Mouse (Mus musculus): ENCODE data around the gene Plcg1. TPM values are rescaled to one million over a fixed set of nuclear protein-coding genes. Genes with fewer than 3 reads are reported as not detected.

Gene Plcg1
- polyA plus RNA-seq, 1 experiment from 2014 or later = 67.9 TPM

- WGBS = 80% methylated on average over 1 of the region's 1 CpGs
- no peak for ATAC-seq (ENCODE audit: low FRiP score)
Measured at GRCm38 (mm10) chr2:160789046-160789445, 57.9 kb downstream of the Plcg1 start.

GRCm38 (mm10) chr2:160789741-160790140 lies 58.6 kb downstream of the Plcg1 start:
- peaks cover 8% of the 10 kb centered on the region; the same call in 1 of the 2 replicates for H3K4me1 ChIP-seq (replicated peaks)
- no peak overlapping the region for H3K9ac ChIP-seq
- no peaks in the 10 kb centered on the region for H3K27me3 ChIP-seq
- no peaks in the 10 kb centered on the region for H3K9me3 ChIP-seq
- no peak overlapping the region for H3K27ac ChIP-seq
- no peak for ATAC-seq (ENCODE audit: low FRiP score)
- no peaks in the 10 kb centered on the region for H3K36me3 ChIP-seq
- H3K4me3 ChIP-seq = no peak overlapping the region
- no peak overlapping the region for H3K4me2 ChIP-seq

More at GRCm38 (mm10) chr2:160789046-160789445, 57.9 kb downstream of the Plcg1 start:
- peaks cover 8% of the 10 kb centered on the region; the same call in 1 of the 2 replicates for H3K4me1 ChIP-seq (replicated peaks)
- H3K27me3 ChIP-seq = no peaks in the 10 kb centered on the region
- no peaks in the 10 kb centered on the region for H3K36me3 ChIP-seq
- no peak overlapping the region for H3K9ac ChIP-seq
- H3K4me2 ChIP-seq = no peak overlapping the region
- no peak overlapping the region for H3K27ac ChIP-seq
- H3K4me3 ChIP-seq = no peak overlapping the region
- no peaks in the 10 kb centered on the region for H3K9me3 ChIP-seq

- H3K9ac ChIP-seq = no peak overlapping the region
- no peaks in the 10 kb centered on the region for H3K9me3 ChIP-seq
- H3K27ac ChIP-seq = no peak overlapping the region
- no peak overlapping the region for H3K4me3 ChIP-seq
- H3K4me1 ChIP-seq (replicated peaks) = 0 out of 2 replicates have a peak, but pooled peaks cover 2% of the 10 kb centered on the region
- H3K36me3 ChIP-seq = no peaks in the 10 kb centered on the region
- H3K27me3 ChIP-seq = no peaks in the 10 kb centered on the region
- no peak for ATAC-seq (ENCODE audit: low FRiP score)
- 83% methylated on average over 2 of the region's 2 CpGs for WGBS
- H3K4me2 ChIP-seq = no peak overlapping the region
Measured at GRCm38 (mm10) chr2:160793117-160793516, 62.0 kb downstream of the Plcg1 start.

GRCm38 (mm10) chr2:160796973-160797372 lies 65.9 kb downstream of the Plcg1 start:
- Histone ChIP-seq H3K9ac (no peak overlapping the region), H3K4me3 (no peak overlapping the region), H3K27ac (no peak overlapping the region), H3K27me3 (no peaks in the 10 kb centered on the region), H3K9me3 (no peaks in the 10 kb centered on the region), H3K4me2 (no peak overlapping the region), H3K4me1 (replicated peaks) (0 out of 2 replicates have a peak, but pooled peaks cover 2% of the 10 kb centered on the region), H3K36me3 (no peaks in the 10 kb centered on the region)
- no peak for ATAC-seq (ENCODE audit: low FRiP score)
- 66% methylated on average over 2 of the region's 2 CpGs for WGBS

GRCm38 (mm10) chr2:160798206-160798605 lies 67.1 kb downstream of the Plcg1 start:
- no peaks in the 10 kb centered on the region for H3K27me3 ChIP-seq
- H3K36me3 ChIP-seq = no peaks in the 10 kb centered on the region
- no peaks in the 10 kb centered on the region for H3K9me3 ChIP-seq
- H3K4me1 ChIP-seq (replicated peaks) = 0 out of 2 replicates have a peak, but pooled peaks cover 2% of the 10 kb centered on the region
- ATAC-seq (ENCODE audit: low FRiP score) = no peak
- WGBS = 92% methylated on average over 1 of the region's 1 CpGs
- no peak overlapping the region for H3K27ac ChIP-seq
- H3K4me3 ChIP-seq = no peak overlapping the region
- no peak overlapping the region for H3K4me2 ChIP-seq
- H3K9ac ChIP-seq = no peak overlapping the region

GRCm38 (mm10) chr2:160800967-160801366 lies 69.9 kb downstream of the Plcg1 start:
- no peak overlapping the region for H3K9ac ChIP-seq
- no peaks in the 10 kb centered on the region for H3K9me3 ChIP-seq
- no peaks in the 10 kb centered on the region for H3K27me3 ChIP-seq
- 91% methylated on average over 1 of the region's 1 CpGs for whole genome bisulfite sequencing
- no peak overlapping the region for H3K27ac ChIP-seq
- H3K36me3 ChIP-seq = no peaks in the 10 kb centered on the region
- no peak overlapping the region for H3K4me2 ChIP-seq
- H3K4me1 ChIP-seq (replicated peaks) = peaks cover 5% of the 10 kb centered on the region; the same call in 1 of the 2 replicates
- ATAC-seq (ENCODE audit: low FRiP score) = no peak
- no peak overlapping the region for H3K4me3 ChIP-seq

GRCm38 (mm10) chr2:160802326-160802725 lies 71.2 kb downstream of the Plcg1 start:
- no peak overlapping the region for H3K4me2 ChIP-seq
- no peaks in the 10 kb centered on the region for H3K9me3 ChIP-seq
- H3K27ac ChIP-seq = no peak overlapping the region
- WGBS = 81% methylated on average over 3 of the region's 3 CpGs
- no peaks in the 10 kb centered on the region for H3K36me3 ChIP-seq
- no peak overlapping the region for H3K9ac ChIP-seq
- peaks cover 6% of the 10 kb centered on the region; the same call in 1 of the 2 replicates for H3K4me1 ChIP-seq (replicated peaks)
- no peak overlapping the region for H3K4me3 ChIP-seq
- no peak for ATAC-seq (ENCODE audit: low FRiP score)
- H3K27me3 ChIP-seq = no peaks in the 10 kb centered on the region

GRCm38 (mm10) chr2:160804794-160805527 lies 73.9 kb downstream of the Plcg1 start:
- Histone ChIP-seq H3K27ac (no peak overlapping the region), H3K27me3 (no peaks in the 10 kb centered on the region), H3K36me3 (no peaks in the 10 kb centered on the region), H3K9ac (no peak overlapping the region), H3K4me3 (no peak overlapping the region), H3K9me3 (no peaks in the 10 kb centered on the region), H3K4me1 (replicated peaks) (peaks cover 6% of the 10 kb centered on the region; the same call in 1 of the 2 replicates), H3K4me2 (no peak overlapping the region)
- WGBS = 44% methylated on average over 4 of the region's 4 CpGs
- ATAC-seq (ENCODE audit: low FRiP score) = no peak

GRCm38 (mm10) chr2:160806091-160806521 lies 75.0 kb downstream of the Plcg1 start:
- 61% methylated on average over 3 of the region's 3 CpGs for WGBS
- Histone ChIP-seq H3K36me3 (no peaks in the 10 kb centered on the region), H3K4me3 (no peak overlapping the region), H3K9ac (no peak overlapping the region), H3K4me2 (no peak overlapping the region), H3K4me1 (replicated peaks) (peaks cover 6% of the 10 kb centered on the region; the same call in 1 of the 2 replicates), H3K9me3 (no peaks in the 10 kb centered on the region), H3K27ac (no peak overlapping the region), H3K27me3 (no peaks in the 10 kb centered on the region)
- ATAC-seq (ENCODE audit: low FRiP score) = no peak

GRCm38 (mm10) chr2:160810376-160810775 lies 79.3 kb downstream of the Plcg1 start:
- no peak overlapping the region for H3K4me2 ChIP-seq
- ATAC-seq (ENCODE audit: low FRiP score) = no peak
- no peak overlapping the region for H3K4me3 ChIP-seq
- H3K27ac ChIP-seq = no peak overlapping the region
- H3K9me3 ChIP-seq = no peaks in the 10 kb centered on the region
- 0 out of 2 replicates have a peak, but pooled peaks cover 3% of the 10 kb centered on the region for H3K4me1 ChIP-seq (replicated peaks)
- H3K27me3 ChIP-seq = no peaks in the 10 kb centered on the region
- no peak overlapping the region for H3K9ac ChIP-seq
- H3K36me3 ChIP-seq = peaks cover 4% of the 10 kb centered on the region

GRCm38 (mm10) chr2:160810802-160811201 lies 79.7 kb downstream of the Plcg1 start:
- no peaks in the 10 kb centered on the region for H3K9me3 ChIP-seq
- WGBS = 91% methylated on average over 1 of the region's 1 CpGs
- no peak overlapping the region for H3K9ac ChIP-seq
- H3K4me2 ChIP-seq = no peak overlapping the region
- no peak overlapping the region for H3K27ac ChIP-seq
- ATAC-seq (ENCODE audit: low FRiP score) = no peak
- H3K4me3 ChIP-seq = no peak overlapping the region
- peaks cover 6% of the 10 kb centered on the region for H3K36me3 ChIP-seq
- H3K27me3 ChIP-seq = no peaks in the 10 kb centered on the region
- 0 out of 2 replicates have a peak, but pooled peaks cover 3% of the 10 kb centered on the region for H3K4me1 ChIP-seq (replicated peaks)
